Mouse (Mus musculus) lung, embryonic 15.5 days (tissue): Measurements from ENCODE around the gene Sim2. TPM values are rescaled to one million over a fixed set of nuclear protein-coding genes. Genes with fewer than 3 reads are reported as not detected.

ENCODE experiments used
- ATAC-seq: fragments of 200-750 bp; cut with Nextera tagmentation; 2 replicates; pipeline ENCODE4 v1.8.0; 2017; ENCODE audit warnings: moderate number of reproducible peaks, borderline replicate concordance; ENCODE audit not compliant: low FRiP score, low TSS enrichment; ENCODE audit errors: extremely low read depth
- H3K27ac ChIP-seq: fragments of 300-500 bp; sonication (generic); 2 replicates; pipeline ENCODE4 v1.5.1; 2015; ENCODE audit warnings: moderate library complexity, mild to moderate bottlenecking, inconsistent platforms
- H3K27me3 ChIP-seq: fragments of 300-500 bp; sonication (generic); 2 replicates; pipeline ENCODE4 v1.6.1; 2015; ENCODE audit warnings: inconsistent platforms
- H3K36me3 ChIP-seq: fragments of 300-500 bp; sonication (generic); 2 replicates; pipeline ENCODE4 v1.6.1; 2015; ENCODE audit warnings: inconsistent platforms
- H3K4me1 ChIP-seq: fragments of 300-500 bp; sonication (generic); 2 replicates; pipeline ENCODE4 v1.6.1; 2015; ENCODE audit warnings: inconsistent platforms
- H3K4me2 ChIP-seq: fragments of 300-500 bp; sonication (generic); 2 replicates; pipeline ENCODE4 v1.6.1; 2015; ENCODE audit warnings: inconsistent platforms, mild to moderate bottlenecking, moderate library complexity
- H3K4me3 ChIP-seq: fragments of 300-500 bp; sonication (generic); 2 replicates; pipeline ENCODE4 v1.5.1; 2015; ENCODE audit warnings: mild to moderate bottlenecking, inconsistent platforms
- H3K9ac ChIP-seq: fragments of 300-500 bp; sonication (generic); 2 replicates; pipeline ENCODE4 v1.6.1; 2015; ENCODE audit warnings: inconsistent platforms
- H3K9me3 ChIP-seq: fragments of 300-500 bp; sonication (generic); 2 replicates; pipeline ENCODE4 v1.6.1; 2016; ENCODE audit warnings: inconsistent platforms
- WGBS: fragments of 180-500 bp; shearing (Covaris S2); methylation state at CpG from one replicate; pipeline ENCODE4 v1.1.7; 2015; 5-methylcytosine and 5-hydroxymethylcytosine counted together
- polyA plus RNA-seq: library from polyadenylated mRNA; unstranded; fragments of >200 nt; fragmentation: Nextera tagmentation; extraction: Ambion mirVana; gene quantifications from 2 replicates; pipeline ENCODE4 v1.2.1, GENCODE M21; 2015

The Sim2 gene
- polyA plus RNA-seq, 1 experiment from 2014 or later = 0.12 TPM

GRCm38 (mm10) chr16:94088819-94089692, 4.3 kb downstream of the Sim2 start:
- ATAC-seq = no peak
- H3K36me3 ChIP-seq = no peaks in the 10 kb centered on the region
- H3K27me3 ChIP-seq = peaks cover 98% of the 10 kb centered on the region
- no peak overlapping the region for H3K9ac ChIP-seq
- no peaks in the 10 kb centered on the region for H3K9me3 ChIP-seq
- no peak overlapping the region for H3K27ac ChIP-seq
- WGBS = 6% methylated on average over 14 of the region's 14 CpGs
- no peak overlapping the region for H3K4me2 ChIP-seq
- H3K4me3 ChIP-seq = no peak overlapping the region
- H3K4me1 ChIP-seq = peaks cover 18% of the 10 kb centered on the region

GRCm38 (mm10) chr16:94092511-94093150, 7.9 kb downstream of the Sim2 start:
- peaks cover 6% of the 10 kb centered on the region for H3K4me1 ChIP-seq
- no peak overlapping the region for H3K9ac ChIP-seq
- H3K4me3 ChIP-seq = no peak overlapping the region
- H3K4me2 ChIP-seq = no peak overlapping the region
- H3K9me3 ChIP-seq = no peaks in the 10 kb centered on the region
- H3K27me3 ChIP-seq = peaks cover 94% of the 10 kb centered on the region
- H3K27ac ChIP-seq = no peak overlapping the region
- H3K36me3 ChIP-seq = no peaks in the 10 kb centered on the region
- ATAC-seq = no peak
- WGBS = 1% methylated on average over 12 of the region's 12 CpGs

GRCm38 (mm10) chr16:94093151-94093863, 8.6 kb downstream of the Sim2 start:
- H3K4me3 ChIP-seq = no peak overlapping the region
- no peaks in the 10 kb centered on the region for H3K36me3 ChIP-seq
- H3K9me3 ChIP-seq = no peaks in the 10 kb centered on the region
- peaks cover 94% of the 10 kb centered on the region for H3K27me3 ChIP-seq
- H3K9ac ChIP-seq = no peak overlapping the region
- H3K4me2 ChIP-seq = no peak overlapping the region
- H3K4me1 ChIP-seq = peaks cover 9% of the 10 kb centered on the region
- WGBS = 3% methylated on average over 24 of the region's 24 CpGs
- ATAC-seq = no peak
- no peak overlapping the region for H3K27ac ChIP-seq

- no peak overlapping the region for H3K27ac ChIP-seq
- H3K36me3 ChIP-seq = no peaks in the 10 kb centered on the region
- no peak overlapping the region for H3K4me3 ChIP-seq
- WGBS = 1% methylated on average over 48 of the region's 48 CpGs
- no peak for ATAC-seq
- H3K9me3 ChIP-seq = no peaks in the 10 kb centered on the region
- no peak overlapping the region for H3K4me2 ChIP-seq
- peaks cover 94% of the 10 kb centered on the region for H3K27me3 ChIP-seq
- H3K9ac ChIP-seq = no peak overlapping the region
- H3K4me1 ChIP-seq = peaks cover 9% of the 10 kb centered on the region
Observed at GRCm38 (mm10) chr16:94094251-94095108, 9.7 kb downstream of the Sim2 start.

- Histone ChIP-seq H3K27me3 (peaks cover 92% of the 10 kb centered on the region), H3K4me1 (peaks cover 9% of the 10 kb centered on the region), H3K36me3 (no peaks in the 10 kb centered on the region), H3K27ac (no peak overlapping the region), H3K4me3 (no peak overlapping the region), H3K9ac (no peak overlapping the region), H3K4me2 (no peak overlapping the region), H3K9me3 (no peaks in the 10 kb centered on the region)
- 2% methylated on average over 26 of the region's 26 CpGs for WGBS
- ATAC-seq = no peak
Observed at GRCm38 (mm10) chr16:94095109-94095822, 10.5 kb downstream of the Sim2 start.

GRCm38 (mm10) chr16:94096479-94096878, 11.7 kb downstream of the Sim2 start:
- no peak overlapping the region for H3K4me3 ChIP-seq

GRCm38 (mm10) chr16:94097724-94098455, 13.2 kb downstream of the Sim2 start:
- WGBS = 13% methylated on average over 12 of the region's 12 CpGs
- Histone ChIP-seq H3K9ac (no peak overlapping the region), H3K27me3 (peaks cover 66% of the 10 kb centered on the region), H3K27ac (no peak overlapping the region), H3K4me3 (no peak overlapping the region), H3K9me3 (no peaks in the 10 kb centered on the region), H3K4me1 (peaks cover 9% of the 10 kb centered on the region), H3K36me3 (no peaks in the 10 kb centered on the region), H3K4me2 (no peak overlapping the region)
- ATAC-seq = peak; percentile 59; the same call in 1 of the 2 replicates

More at GRCm38 (mm10) chr16:94096479-94096878, 11.7 kb downstream of the Sim2 start:
- Histone ChIP-seq H3K9me3 (no peaks in the 10 kb centered on the region), H3K27me3 (peaks cover 80% of the 10 kb centered on the region), H3K36me3 (no peaks in the 10 kb centered on the region), H3K27ac (no peak overlapping the region), H3K9ac (no peak overlapping the region), H3K4me2 (no peak overlapping the region), H3K4me1 (peaks cover 9% of the 10 kb centered on the region)
- WGBS = 3% methylated on average over 14 of the region's 14 CpGs
- ATAC-seq = no peak

GRCm38 (mm10) chr16:94113160-94113559, 28.4 kb downstream of the Sim2 start:
- H3K9me3 ChIP-seq = no peaks in the 10 kb centered on the region
- ATAC-seq = no peak
- no peaks in the 10 kb centered on the region for H3K36me3 ChIP-seq
- 48% methylated on average over 7 of the region's 7 CpGs for WGBS
- H3K27me3 ChIP-seq = no peaks in the 10 kb centered on the region; the same call in 1 of the 2 replicates
- H3K9ac ChIP-seq = no peak overlapping the region
- no peak overlapping the region for H3K27ac ChIP-seq
- no peak overlapping the region for H3K4me2 ChIP-seq
- 0 out of 2 replicates have a peak, but pooled peaks cover 3% of the 10 kb centered on the region for H3K4me1 ChIP-seq
- no peak overlapping the region for H3K4me3 ChIP-seq

GRCm38 (mm10) chr16:94114693-94115092, 30.0 kb downstream of the Sim2 start:
- WGBS = 47% methylated on average over 9 of the region's 9 CpGs
- no peaks in the 10 kb centered on the region for H3K9me3 ChIP-seq
- H3K4me2 ChIP-seq = no peak overlapping the region
- no peaks in the 10 kb centered on the region; the same call in 1 of the 2 replicates for H3K27me3 ChIP-seq
- H3K27ac ChIP-seq = no peak overlapping the region
- no peak overlapping the region for H3K9ac ChIP-seq
- no peak overlapping the region for H3K4me3 ChIP-seq
- 0 out of 2 replicates have a peak, but pooled peaks cover 3% of the 10 kb centered on the region for H3K4me1 ChIP-seq
- ATAC-seq = no peak
- H3K36me3 ChIP-seq = no peaks in the 10 kb centered on the region

- ATAC-seq = no peak; the same call in 1 of the 2 replicates
- H3K4me2 ChIP-seq = no peak overlapping the region
- no peak overlapping the region for H3K4me3 ChIP-seq
- no peak overlapping the region for H3K9ac ChIP-seq
- peaks cover 7% of the 10 kb centered on the region for H3K27me3 ChIP-seq
- WGBS = 29% methylated on average over 6 of the region's 6 CpGs
- H3K4me1 ChIP-seq = peaks cover 9% of the 10 kb centered on the region; the same call in 1 of the 2 replicates
- no peaks in the 10 kb centered on the region for H3K36me3 ChIP-seq
- H3K9me3 ChIP-seq = no peaks in the 10 kb centered on the region
- no peak overlapping the region for H3K27ac ChIP-seq
Observed at GRCm38 (mm10) chr16:94117333-94117732, 32.6 kb downstream of the Sim2 start.
